Mouse (Mus musculus): ENCODE measurements around the gene Snd1.

GRCm38 (mm10) chr6:28753681-28754080, 278.7 kb downstream of the Snd1 start:
- TF ChIP-seq CTCF (IDR thresholded peaks at IDR 0.05; ENCODE audit: low read depth): no peak
- TF ChIP-seq EP300 (IDR thresholded peaks at IDR 0.05; ENCODE audit: low read depth): no peak

All from liver, embryonic 14.5 days (tissue).